Mouse (Mus musculus) brain, embryonic 14.5 days (tissue): ENCODE data around the gene Ercc6.

Source experiments
- CTCF ChIP-seq: fragments of 200-500 bp; IDR thresholded peaks from 2 replicates; pipeline ENCODE4 v1.5.1; 2012; ENCODE audit warnings: inconsistent platforms, mild to moderate bottlenecking, moderate library complexity, borderline replicate concordance; ENCODE audit not compliant: insufficient read depth, insufficient read length; ENCODE audit errors: extremely low read depth
- POLR2A ChIP-seq: fragments of 200-500 bp; IDR thresholded peaks from 2 replicates; pipeline ENCODE4 v1.6.1; 2012; ENCODE audit warnings: mild to moderate bottlenecking, inconsistent platforms, borderline replicate concordance; ENCODE audit not compliant: poor library complexity, insufficient read depth, insufficient read length, severe bottlenecking; ENCODE audit errors: extremely low read depth

DNA sequence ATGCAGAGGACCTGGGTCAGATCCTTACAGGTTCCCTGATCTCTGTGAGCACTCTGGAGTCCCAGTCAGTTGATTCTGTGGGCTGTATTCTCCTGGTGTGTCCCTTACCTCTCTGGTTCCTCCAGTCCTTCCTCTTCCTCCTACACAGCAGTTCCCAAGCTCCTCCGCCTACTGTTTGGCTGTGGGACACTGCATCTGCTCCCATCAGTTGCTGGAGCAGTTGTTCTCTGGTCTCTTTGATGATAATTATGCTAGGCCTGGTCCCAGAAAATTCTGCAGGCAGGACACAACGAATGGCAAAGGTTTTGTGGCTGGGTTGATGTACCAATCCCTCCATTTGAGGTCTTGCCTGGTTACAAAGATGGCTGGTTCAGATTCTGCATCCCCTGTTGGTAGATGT, 12.0 kb upstream of the Ercc6 start:
- TF ChIP-seq CTCF, result no peak
- TF ChIP-seq POLR2A, result no peak
